Comparison of ENCODE assay signal across 1 mouse cellular context in the genomic region with DNA sequence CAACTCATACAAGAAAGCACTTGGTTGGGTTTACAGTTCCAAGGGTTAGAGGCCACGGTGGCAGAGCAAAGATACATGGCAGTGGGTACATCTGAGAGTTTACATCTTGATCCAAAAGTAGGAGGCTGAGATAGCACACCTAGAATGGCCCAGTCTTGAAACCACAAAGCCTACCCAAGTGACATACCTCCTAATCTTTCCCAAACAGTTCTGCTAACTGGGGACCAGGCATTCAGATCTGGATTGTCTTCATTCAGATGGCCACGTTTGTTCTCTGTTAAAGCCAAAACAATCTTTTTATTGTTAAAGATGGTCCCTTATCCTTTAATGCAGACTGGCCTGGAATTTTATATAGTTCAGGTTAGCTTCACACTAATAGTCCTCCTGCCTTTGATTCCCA.
TF ChIP-seq lines count a peak whose summit lies in the region.

No protein-coding gene starts in this region.

TF ChIP-seq in MEL, 35 proteins besides CTCF, POLR2A, EP300 and RAD21:
- TF ChIP-seq ZMIZ1 (IDR thresholded peaks at IDR 0.05; ENCODE audit: low read depth, low read length), result no peak
- peak; percentile 54; the same call in 1 of the 2 replicates for TF ChIP-seq RCOR1 (IDR thresholded peaks at IDR 0.05; ENCODE audit: low read depth, low read length)
- TF ChIP-seq ELF1 (IDR thresholded peaks at IDR 0.05; ENCODE audit: low read depth, low read length), result no peak
- TF ChIP-seq CHD1 (IDR thresholded peaks at IDR 0.05; ENCODE audit: low read depth, low read length), result no peak
- TF ChIP-seq TCF12 (IDR thresholded peaks at IDR 0.05; ENCODE audit: low read depth, low read length), result peak; percentile 72; the same call in 1 of the 2 replicates
- TF ChIP-seq ZC3H11A (IDR thresholded peaks at IDR 0.05; ENCODE audit: low read depth, low read length), result no peak
- TF ChIP-seq TAL1 (IDR thresholded peaks at IDR 0.05; ENCODE audit: low read length), result peak; percentile 71
- TF ChIP-seq GATA1 (IDR thresholded peaks at IDR 0.05; ENCODE audit: low read depth, low read length), result no peak
- TF ChIP-seq NELFE (IDR thresholded peaks at IDR 0.05; ENCODE audit: low read depth, low read length), result no peak
- TF ChIP-seq MYC (IDR thresholded peaks at IDR 0.05; ENCODE audit: low read depth, low read length), result no peak
- TF ChIP-seq SIN3A (IDR thresholded peaks at IDR 0.05; ENCODE audit: low read length), result 0 out of 2 replicates have a peak, but pooled peaks have one; percentile 29
- no peak for TF ChIP-seq NRF1 (IDR thresholded peaks at IDR 0.05; ENCODE audit: insufficient read depth, low read depth, low read length, poor library complexity, severe bottlenecking)
- TF ChIP-seq MXI1 (IDR thresholded peaks at IDR 0.05; ENCODE audit: low read depth, low read length), result no peak
- TF ChIP-seq MAX (IDR thresholded peaks at IDR 0.05; ENCODE audit: low read length), result no peak
- 0 out of 2 replicates have a peak, but pooled peaks have one; percentile 20 for TF ChIP-seq BHLHE40 (IDR thresholded peaks at IDR 0.05; ENCODE audit: borderline replicate concordance, low read depth, low read length)
- no peak for TF ChIP-seq TBP (IDR thresholded peaks at IDR 0.05; ENCODE audit: low read depth, low read length)
- peak; percentile 55; the same call in 1 of the 2 replicates for TF ChIP-seq ETS1 (IDR thresholded peaks at IDR 0.05; ENCODE audit: low read depth, low read length)
- no peak for TF ChIP-seq MEF2A (IDR thresholded peaks at IDR 0.05; ENCODE audit: extremely low read depth, insufficient replicate concordance, low read depth, low read length, poor library complexity, severe bottlenecking)
